Mouse (Mus musculus): ENCODE data around the gene 4933402E13Rik.

The 4933402E13Rik gene

GRCm38 (mm10) chrX:62283199-62283598 is at the start of gene 4933402E13Rik:
Gene 4933402E13Rik (plus strand): TSS chrX:62283499.
- no peak for DNase-seq

All from B cell, adult 2 months (primary cell).